Mouse (Mus musculus) liver, embryonic 15.5 days (tissue): Measurements from ENCODE around the gene Arhgap30. TPM values are rescaled to one million over a fixed set of nuclear protein-coding genes. Genes with fewer than 3 reads are reported as not detected.

Source experiments
- ATAC-seq: fragments of 200-750 bp; cut with Nextera tagmentation; 2 replicates; pipeline ENCODE4 v1.8.0; 2017; ENCODE audit warnings: moderate number of reproducible peaks, mild to moderate bottlenecking, moderate library complexity; ENCODE audit not compliant: insufficient read depth
- H3K27ac ChIP-seq: fragments of 300-500 bp; sonication (generic); replicated peaks from 2 replicates; pipeline ENCODE4 v1.5.1; 2015; ENCODE audit warnings: mild to moderate bottlenecking, inconsistent platforms
- H3K27me3 ChIP-seq: fragments of 300-500 bp; sonication (generic); 2 replicates; pipeline ENCODE4 v1.6.1; 2015; ENCODE audit warnings: mild to moderate bottlenecking, inconsistent platforms
- H3K36me3 ChIP-seq: fragments of 300-500 bp; sonication (generic); replicated peaks from 2 replicates; pipeline ENCODE4 v1.6.1; 2015; ENCODE audit warnings: moderate library complexity, mild to moderate bottlenecking, inconsistent platforms
- H3K4me1 ChIP-seq: fragments of 300-500 bp; sonication (generic); replicated peaks from 2 replicates; pipeline ENCODE4 v1.6.1; 2015; ENCODE audit warnings: inconsistent platforms
- H3K4me2 ChIP-seq: fragments of 300-500 bp; sonication (generic); 2 replicates; pipeline ENCODE4 v1.6.1; 2015; ENCODE audit warnings: moderate library complexity, mild to moderate bottlenecking, inconsistent platforms
- H3K4me3 ChIP-seq: fragments of 300-500 bp; sonication (generic); replicated peaks from 2 replicates; pipeline ENCODE4 v1.5.1; 2015; ENCODE audit warnings: mild to moderate bottlenecking, inconsistent platforms
- H3K9ac ChIP-seq: fragments of 300-500 bp; sonication (generic); 2 replicates; pipeline ENCODE4 v1.6.1; 2015; ENCODE audit warnings: moderate library complexity, mild to moderate bottlenecking, inconsistent platforms
- H3K9me3 ChIP-seq: fragments of 300-500 bp; sonication (generic); replicated peaks from 2 replicates; pipeline ENCODE4 v1.6.1; 2016; ENCODE audit warnings: inconsistent platforms
- whole genome bisulfite sequencing: fragments of 180-500 bp; shearing (Covaris S2); methylation state at CpG from one replicate; pipeline ENCODE4 v1.1.7; 2015; ENCODE audit warnings: mixed read lengths; ENCODE audit not compliant: insufficient replicate concordance; 5-methylcytosine and 5-hydroxymethylcytosine counted together
- polyA plus RNA-seq: library from polyadenylated mRNA; unstranded; fragments of >200 nt; fragmentation: Nextera tagmentation; extraction: Ambion mirVana; gene quantifications from 2 replicates; pipeline ENCODE4 v1.2.1, GENCODE M21; 2015

The Arhgap30 gene
- polyA plus RNA-seq, 1 experiment from 2014 or later = 5.0 TPM

GRCm38 (mm10) chr1:171356814-171357213, 31.9 kb upstream of the Arhgap30 start:
- H3K27me3 ChIP-seq = no peaks in the 10 kb centered on the region
- no peak overlapping the region for H3K4me3 ChIP-seq
- ATAC-seq = no peak
- peaks cover 30% of the 10 kb centered on the region for H3K4me1 ChIP-seq
- no peaks in the 10 kb centered on the region for H3K9me3 ChIP-seq
- peaks cover 24% of the 10 kb centered on the region for H3K36me3 ChIP-seq
- no peak overlapping the region for H3K9ac ChIP-seq
- 77% methylated on average over 2 of the region's 2 CpGs for WGBS
- H3K27ac ChIP-seq = no peak overlapping the region
- H3K4me2 ChIP-seq = no peak overlapping the region

- Histone ChIP-seq H3K9ac (no peak overlapping the region), H3K4me1 (peaks cover 33% of the 10 kb centered on the region), H3K9me3 (no peaks in the 10 kb centered on the region), H3K27ac (no peak overlapping the region), H3K36me3 (peaks cover 24% of the 10 kb centered on the region), H3K27me3 (no peaks in the 10 kb centered on the region), H3K4me2 (no peak overlapping the region), H3K4me3 (no peak overlapping the region)
- 62% methylated on average over 4 of the region's 4 CpGs for WGBS
- ATAC-seq = no peak
Measured at GRCm38 (mm10) chr1:171358421-171358820, 30.3 kb upstream of the Arhgap30 start.

- WGBS = 19% methylated on average over 26 of the region's 26 CpGs
- H3K9me3 ChIP-seq = no peaks in the 10 kb centered on the region
- ATAC-seq = peak; percentile 10; the same call in 1 of the 2 replicates
- peak overlapping the region; percentile 87 for H3K4me2 ChIP-seq
- H3K9ac ChIP-seq = peak overlapping the region; percentile 56
- H3K27me3 ChIP-seq = no peaks in the 10 kb centered on the region
- H3K4me1 ChIP-seq = peaks cover 29% of the 10 kb centered on the region
- peaks cover 24% of the 10 kb centered on the region for H3K36me3 ChIP-seq
- peak overlapping the region; percentile 63 for H3K4me3 ChIP-seq
- H3K27ac ChIP-seq = 0 out of 2 replicates have a peak overlapping the region, but pooled peaks have one; percentile 61
Measured at GRCm38 (mm10) chr1:171360253-171360652, 28.5 kb upstream of the Arhgap30 start.

- peaks cover 29% of the 10 kb centered on the region for H3K4me1 ChIP-seq
- WGBS = 3% methylated on average over 21 of the region's 21 CpGs
- peak within 1 kb of the TSS; percentile 56 for H3K9ac ChIP-seq
- peak; percentile 85 for ATAC-seq
- H3K36me3 ChIP-seq = peaks cover 24% of the 10 kb centered on the region
- H3K4me3 ChIP-seq = peak within 1 kb of the TSS; percentile 63
- peak within 1 kb of the TSS; percentile 87 for H3K4me2 ChIP-seq
- peak within 1 kb of the TSS; percentile 61 for H3K27ac ChIP-seq
- H3K9me3 ChIP-seq = no peaks in the 10 kb centered on the region
- no peaks in the 10 kb centered on the region for H3K27me3 ChIP-seq
Measured at GRCm38 (mm10) chr1:171360656-171361055, 28.1 kb upstream of the Arhgap30 start, which contains the start of gene Klhdc9. Gene Klhdc9, minus strand, starts transcription at chr1:171360798.

GRCm38 (mm10) chr1:171361106-171362103, 27.3 kb upstream of the Arhgap30 start:
- H3K27me3 ChIP-seq = no peaks in the 10 kb centered on the region
- peaks cover 23% of the 10 kb centered on the region for H3K36me3 ChIP-seq
- peak overlapping the region; percentile 61 for H3K27ac ChIP-seq
- ATAC-seq = peak; percentile 78
- WGBS = 36% methylated on average over 16 of the region's 16 CpGs
- H3K4me2 ChIP-seq = peak overlapping the region; percentile 87
- peaks cover 29% of the 10 kb centered on the region for H3K4me1 ChIP-seq
- no peaks in the 10 kb centered on the region for H3K9me3 ChIP-seq
- peak overlapping the region; percentile 56 for H3K9ac ChIP-seq
- peak overlapping the region; percentile 63 for H3K4me3 ChIP-seq

GRCm38 (mm10) chr1:171365934-171366333, 22.8 kb upstream of the Arhgap30 start:
- Histone ChIP-seq H3K4me2 (no peak overlapping the region), H3K9me3 (no peaks in the 10 kb centered on the region), H3K4me3 (no peak overlapping the region), H3K27me3 (peaks cover 8% of the 10 kb centered on the region; the same call in 1 of the 2 replicates), H3K4me1 (peaks cover 12% of the 10 kb centered on the region), H3K9ac (no peak overlapping the region), H3K27ac (no peak overlapping the region), H3K36me3 (no peaks in the 10 kb centered on the region)
- no peak for ATAC-seq
- WGBS = 51% methylated on average over 7 of the region's 7 CpGs

GRCm38 (mm10) chr1:171369845-171370556, 18.8 kb upstream of the Arhgap30 start, which contains the start of gene Nectin4:
Gene Nectin4, plus strand, starts transcription at chr1:171370099.
- Histone ChIP-seq H3K36me3 (no peaks in the 10 kb centered on the region), H3K9me3 (no peaks in the 10 kb centered on the region), H3K4me3 (no peak within 1 kb of the TSS), H3K27me3 (peaks cover 31% of the 10 kb centered on the region; the same call in 1 of the 2 replicates), H3K4me2 (no peak within 1 kb of the TSS), H3K9ac (no peak within 1 kb of the TSS), H3K27ac (no peak within 1 kb of the TSS), H3K4me1 (no peaks in the 10 kb centered on the region; the same call in 1 of the 2 replicates)
- 39% methylated on average over 20 of the region's 20 CpGs for WGBS
- ATAC-seq = no peak

GRCm38 (mm10) chr1:171372880-171373279, 15.9 kb upstream of the Arhgap30 start:
- no peak for ATAC-seq
- Histone ChIP-seq H3K9me3 (no peaks in the 10 kb centered on the region), H3K4me2 (no peak overlapping the region), H3K4me3 (no peak overlapping the region), H3K9ac (no peak overlapping the region), H3K27me3 (peaks cover 31% of the 10 kb centered on the region), H3K36me3 (no peaks in the 10 kb centered on the region), H3K27ac (no peak overlapping the region), H3K4me1 (peaks cover 5% of the 10 kb centered on the region; the same call in 1 of the 2 replicates)
- WGBS = 44% methylated on average over 3 of the region's 3 CpGs

- Histone ChIP-seq H3K9me3 (no peaks in the 10 kb centered on the region), H3K9ac (no peak overlapping the region), H3K4me2 (no peak overlapping the region), H3K4me3 (no peak overlapping the region), H3K4me1 (peaks cover 5% of the 10 kb centered on the region; the same call in 1 of the 2 replicates), H3K36me3 (no peaks in the 10 kb centered on the region), H3K27me3 (peaks cover 36% of the 10 kb centered on the region), H3K27ac (no peak overlapping the region)
- 3% methylated on average over 4 of the region's 4 CpGs for WGBS
- ATAC-seq = no peak
Measured at GRCm38 (mm10) chr1:171373946-171374345, 14.8 kb upstream of the Arhgap30 start.

GRCm38 (mm10) chr1:171375646-171376097, 13.1 kb upstream of the Arhgap30 start:
- no peak overlapping the region for H3K9ac ChIP-seq
- no peaks in the 10 kb centered on the region for H3K9me3 ChIP-seq
- H3K36me3 ChIP-seq = no peaks in the 10 kb centered on the region
- no peak for ATAC-seq
- no peak overlapping the region for H3K4me3 ChIP-seq
- H3K27ac ChIP-seq = no peak overlapping the region
- 38% methylated on average over 9 of the region's 9 CpGs for WGBS
- H3K4me2 ChIP-seq = no peak overlapping the region
- peaks cover 15% of the 10 kb centered on the region for H3K4me1 ChIP-seq
- H3K27me3 ChIP-seq = peaks cover 44% of the 10 kb centered on the region

- 71% methylated on average over 6 of the region's 6 CpGs for WGBS
- H3K27ac ChIP-seq = no peak overlapping the region
- no peak for ATAC-seq
Measured at GRCm38 (mm10) chr1:171378298-171378697, 10.5 kb upstream of the Arhgap30 start.

More at GRCm38 (mm10) chr1:171378298-171378697, 10.5 kb upstream of the Arhgap30 start:
- Histone ChIP-seq H3K9ac (no peak overlapping the region), H3K36me3 (no peaks in the 10 kb centered on the region), H3K4me3 (no peak overlapping the region), H3K9me3 (no peaks in the 10 kb centered on the region), H3K4me2 (no peak overlapping the region), H3K4me1 (peaks cover 15% of the 10 kb centered on the region), H3K27me3 (peaks cover 34% of the 10 kb centered on the region)
